Comparison of ENCODE assay signal across 8 mouse cellular contexts in genomic region chr9:61370454-61370888, GRCm38 (mm10). TPM values are rescaled to one million over a fixed set of nuclear protein-coding genes. Genes with fewer than 3 reads are reported as not detected.
DNase-seq lines count a peak whose midpoint lies in the region; ATAC-seq and TF ChIP-seq lines count a peak whose summit lies in the region.

No protein-coding gene starts in this region.

- peaks cover 17% of the 10 kb centered on the region for H3K27me3 ChIP-seq in embryonic facial prominence, embryonic 15.5 days
- H3K27me3 ChIP-seq in kidney, embryonic 14.5 days (ENCODE audit: control insufficient read depth, insufficient read depth, low read length), result 0 out of 2 replicates have a peak, but pooled peaks cover 3% of the 10 kb centered on the region
- no peaks in the 10 kb centered on the region; the same call in 1 of the 2 replicates for H3K27me3 ChIP-seq in limb, embryonic 15.5 days

- no peaks in the 10 kb centered on the region for H3K36me3 ChIP-seq in embryonic facial prominence, embryonic 15.5 days
- peaks cover under 1% of the 10 kb centered on the region; the same call in 1 of the 2 replicates for H3K36me3 ChIP-seq in kidney, embryonic 14.5 days (ENCODE audit: control insufficient read depth, insufficient read depth, low read length)
- H3K36me3 ChIP-seq in limb, embryonic 15.5 days, result no peaks in the 10 kb centered on the region

- H3K4me3 ChIP-seq in bone marrow, adult 2 months (replicated peaks; ENCODE audit: control insufficient read depth, low read depth, low read length), result peak overlapping the region; percentile 77
- H3K4me3 ChIP-seq in embryonic facial prominence, embryonic 15.5 days (replicated peaks), result peak overlapping the region; percentile 86
- peak overlapping the region; percentile 96 for H3K4me3 ChIP-seq in kidney, embryonic 14.5 days (ENCODE audit: low read length)
- peak overlapping the region; percentile 89 for H3K4me3 ChIP-seq in limb, embryonic 15.5 days

- peak; percentile 99 for DNase-seq in 416B (ENCODE audit: low read depth)
- peak; percentile 97 for DNase-seq in heart, adult 9 months (ENCODE audit: low spot score in 2 of 2)
- DNase-seq in spleen, postnatal 4 days (ENCODE audit: low spot score in 2 of 2), result peak; percentile 97 to 99

- peak; percentile 57; the same call in 1 of the 2 replicates for TF ChIP-seq POLR2A in bone marrow, adult 2 months (IDR thresholded peaks at IDR 0.05; ENCODE audit: borderline replicate concordance, control insufficient read depth, low read depth, low read length)

- TF ChIP-seq CTCF in bone marrow, adult 2 months (IDR thresholded peaks at IDR 0.05; ENCODE audit: control insufficient read depth, insufficient read depth, low read length), result no peak

- H3K4me2 ChIP-seq in embryonic facial prominence, embryonic 15.5 days (replicated peaks), result peak overlapping the region; percentile 85
- peak overlapping the region; percentile 95 for H3K4me2 ChIP-seq in kidney, embryonic 14.5 days (replicated peaks; ENCODE audit: low read depth, low read length)
- H3K4me2 ChIP-seq in limb, embryonic 15.5 days, result peak overlapping the region; percentile 92

- peak; percentile 88 for ATAC-seq in embryonic facial prominence, embryonic 15.5 days (ENCODE audit: insufficient number of reproducible peaks, low FRiP score, low TSS enrichment, low read depth)
- peak; percentile 84 for ATAC-seq in kidney, embryonic 14.5 days (ENCODE audit: low FRiP score, low TSS enrichment)
- ATAC-seq in limb, embryonic 15.5 days (ENCODE audit: insufficient number of reproducible peaks, low FRiP score, low TSS enrichment, low read depth), result peak; percentile 86
- peak; percentile 58 for ATAC-seq in monocyte, adult 5-6 weeks (replicated peaks; ENCODE audit: insufficient number of reproducible peaks, low FRiP score, low TSS enrichment, poor library complexity, severe bottlenecking)

- under 1% methylated on average over 25 of the region's 25 CpGs for WGBS in bone marrow, adult 2 months
- WGBS in embryonic facial prominence, embryonic 15.5 days, result under 1% methylated on average over 22 of the region's 25 CpGs
- whole genome bisulfite sequencing in kidney, embryonic 14.5 days, result under 1% methylated on average over 22 of the region's 25 CpGs
- 0% methylated on average over 23 of the region's 25 CpGs for WGBS in limb, embryonic 15.5 days

- no peaks in the 10 kb centered on the region for H3K9me3 ChIP-seq in embryonic facial prominence, embryonic 15.5 days (replicated peaks)
- H3K9me3 ChIP-seq in kidney, embryonic 14.5 days (ENCODE audit: control insufficient read depth, low read length), result no peaks in the 10 kb centered on the region
- no peaks in the 10 kb centered on the region for H3K9me3 ChIP-seq in limb, embryonic 15.5 days

- H3K4me1 ChIP-seq in bone marrow, adult 2 months (ENCODE audit: control insufficient read depth, insufficient read depth, low read length), result no peaks in the 10 kb centered on the region
- H3K4me1 ChIP-seq in embryonic facial prominence, embryonic 15.5 days, result peaks cover 54% of the 10 kb centered on the region
- H3K4me1 ChIP-seq in kidney, embryonic 14.5 days (ENCODE audit: control insufficient read depth, insufficient read depth, low read length), result peaks cover 55% of the 10 kb centered on the region
- H3K4me1 ChIP-seq in limb, embryonic 15.5 days, result peaks cover 45% of the 10 kb centered on the region

- peak overlapping the region; percentile 91 for H3K27ac ChIP-seq in bone marrow, adult 2 months (ENCODE audit: control insufficient read depth, insufficient read depth, low read depth, low read length, poor library complexity)
- H3K27ac ChIP-seq in embryonic facial prominence, embryonic 15.5 days (replicated peaks), result peak overlapping the region; percentile 95
- peak overlapping the region; percentile 95; the same call in 1 of the 2 replicates for H3K27ac ChIP-seq in kidney, embryonic 14.5 days (ENCODE audit: low read depth, low read length)
- peak overlapping the region; percentile 94 for H3K27ac ChIP-seq in limb, embryonic 15.5 days

- peak overlapping the region; percentile 59 for H3K9ac ChIP-seq in embryonic facial prominence, embryonic 15.5 days
- peak overlapping the region; percentile 68 for H3K9ac ChIP-seq in kidney, embryonic 14.5 days (ENCODE audit: low read depth, low read length)
- peak overlapping the region; percentile 68 for H3K9ac ChIP-seq in limb, embryonic 15.5 days

RNA-seq across cellular contexts. Expression of gene Tle3, which starts 1.7 kb away (rescaled TPM):
- 27.8 and 67.0 TPM in 2 replicates for polyA plus RNA-seq in bone marrow, adult 2 months (2011; ENCODE audit: insufficient read depth, insufficient read length, low replicate concordance, missing spikeins)
- 35.3 and 36.0 TPM in 2 replicates for polyA plus RNA-seq in embryonic facial prominence, embryonic 15.5 days (2015; fragmentation: Nextera tagmentation; extraction: Ambion mirVana)
- polyA plus RNA-seq in kidney, embryonic 14.5 days (2014; fragmentation: Nextera tagmentation; extraction: Ambion mirVana), result 29.6 and 33.7 TPM in 2 replicates
- 38.0 and 42.9 TPM in 2 replicates for polyA plus RNA-seq in limb, embryonic 15.5 days (2015; fragmentation: Nextera tagmentation; extraction: Ambion mirVana)
- 96.0 to 177 TPM (median 119 TPM) in 3 replicates for total RNA-seq in monocyte, adult 5-6 weeks (2017)

Comparison
In these comparisons a context has a peak if more than half of its experiments do, and no peak if none do; other contexts are left out.
1. Peak in every context shown above with its lines: DNase-seq, ATAC-seq, H3K4me3 ChIP-seq and H3K27ac ChIP-seq.